Mouse (Mus musculus): Measurements from ENCODE around the gene Olfr639.
"Not testable (repeated sequence)": the region's sequence is repeated elsewhere in the genome, so short reads cannot be mapped to it uniquely, and the experiment has no call there.

Olfr639 gene

DNA sequence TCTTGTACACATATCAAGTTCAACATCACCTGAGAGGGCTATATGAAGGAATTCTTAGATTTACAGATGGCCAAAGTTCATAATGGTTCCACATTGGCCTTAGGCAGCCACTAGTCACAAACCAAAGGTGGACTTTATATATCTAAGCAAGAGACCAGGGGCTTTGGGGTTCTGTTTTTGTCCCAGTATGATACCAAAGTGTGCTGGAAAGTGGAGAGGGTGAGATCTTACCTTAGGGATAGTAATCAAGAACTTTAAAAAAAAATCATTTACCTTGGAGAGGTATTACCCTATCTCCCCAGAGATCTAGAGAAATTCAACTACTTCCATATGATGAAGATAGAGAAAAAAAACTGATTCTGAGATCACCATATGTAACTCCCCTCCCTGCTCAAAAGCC is at the start of gene Olfr639:
Olfr639 (minus strand) TSS at position 101 of the 400 bp plus-strand sequence.
- DNase-seq (ENCODE audit: low read depth, low spot score), result no peak

DNA sequence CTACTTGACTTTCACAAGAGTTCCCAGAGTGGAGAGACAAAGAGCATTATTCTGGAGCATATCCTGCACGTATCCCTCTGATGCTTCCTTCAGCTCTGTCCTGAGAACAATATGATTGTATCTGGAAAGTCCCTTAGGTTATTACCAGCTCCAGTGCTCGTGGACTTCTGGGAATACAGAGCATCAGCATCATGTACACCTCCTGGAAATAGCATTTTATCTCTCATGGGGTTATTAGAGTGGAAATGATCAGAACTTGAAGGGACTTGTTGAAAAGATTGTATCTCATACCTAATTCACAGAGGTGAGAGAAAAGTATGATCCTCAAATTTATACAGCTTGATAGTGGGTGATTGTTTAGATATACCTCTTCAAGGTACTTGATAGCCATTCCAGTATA is 44.2 kb upstream of the Olfr639 start, which contains the start of gene 4930516K23Rik:
4930516K23Rik (minus strand) TSS at position 101 of the 400 bp plus-strand sequence.
- DNase-seq (ENCODE audit: low read depth, low spot score), result no peak

DNA sequence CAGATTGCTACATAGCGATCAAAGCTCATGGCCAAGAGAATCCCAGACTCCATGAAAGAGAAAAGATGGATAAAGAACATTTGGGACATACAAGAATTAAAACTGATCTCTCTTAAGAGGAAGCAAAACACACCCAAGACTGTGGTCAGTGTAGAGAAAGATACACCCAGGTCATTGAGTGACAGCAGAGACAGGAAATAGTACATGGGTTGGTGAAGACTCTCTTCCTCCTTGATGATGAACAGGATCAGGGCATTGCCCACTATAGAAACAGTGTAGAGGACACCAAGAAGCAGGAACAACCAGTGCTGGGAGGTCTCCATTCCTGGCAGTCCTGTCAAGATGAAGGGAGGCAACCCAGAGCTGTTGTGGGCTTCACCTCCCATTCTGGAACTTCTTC is 42.1 kb upstream of the Olfr639 start:
- DNase-seq (ENCODE audit: low read depth, low spot score), result no peak

DNA sequence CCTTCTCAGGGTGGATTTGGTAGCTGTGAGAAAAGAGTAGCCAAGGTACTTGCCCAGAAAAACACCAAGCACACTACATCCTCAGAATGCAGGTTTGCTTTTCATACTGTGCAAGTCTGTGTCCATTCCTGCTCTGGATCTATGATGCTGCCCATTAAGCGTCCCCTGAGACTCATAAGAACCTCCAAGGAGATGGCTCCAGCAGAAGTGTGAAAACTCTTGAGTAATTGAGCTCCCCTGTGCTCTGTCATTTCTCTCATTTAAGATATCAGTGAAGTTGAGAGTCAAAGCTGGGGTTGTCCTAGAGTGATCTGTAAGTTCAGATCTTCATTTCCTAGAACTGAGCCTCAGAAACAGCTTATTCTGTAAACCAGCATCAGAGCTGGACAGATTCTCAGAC is 35.5 kb upstream of the Olfr639 start, which contains the start of gene Olfr642:
Olfr642 (minus strand) TSS at position 101 of the 400 bp plus-strand sequence.
- DNase-seq (ENCODE audit: low read depth, low spot score), result no peak

DNA sequence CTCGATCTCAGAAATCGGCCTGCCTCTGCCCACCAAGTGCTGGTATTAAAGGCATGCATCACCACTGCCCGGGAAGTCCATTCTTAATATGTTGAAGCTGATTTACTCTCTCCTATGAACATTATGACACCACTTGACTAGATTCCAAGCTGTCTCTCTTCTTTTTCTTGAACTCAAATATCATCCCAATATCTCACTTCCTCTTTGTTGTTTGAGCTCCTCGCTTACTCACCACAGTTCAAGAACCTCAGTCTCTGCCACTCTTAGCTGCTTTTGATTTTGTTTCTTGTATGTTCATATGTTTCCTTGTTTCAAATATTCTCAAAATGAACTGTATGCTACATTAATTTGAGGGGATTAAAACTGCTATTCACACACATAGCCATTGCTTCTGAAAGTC is 33.6 kb upstream of the Olfr639 start:
- DNase-seq (ENCODE audit: low read depth, low spot score), result no peak

DNA sequence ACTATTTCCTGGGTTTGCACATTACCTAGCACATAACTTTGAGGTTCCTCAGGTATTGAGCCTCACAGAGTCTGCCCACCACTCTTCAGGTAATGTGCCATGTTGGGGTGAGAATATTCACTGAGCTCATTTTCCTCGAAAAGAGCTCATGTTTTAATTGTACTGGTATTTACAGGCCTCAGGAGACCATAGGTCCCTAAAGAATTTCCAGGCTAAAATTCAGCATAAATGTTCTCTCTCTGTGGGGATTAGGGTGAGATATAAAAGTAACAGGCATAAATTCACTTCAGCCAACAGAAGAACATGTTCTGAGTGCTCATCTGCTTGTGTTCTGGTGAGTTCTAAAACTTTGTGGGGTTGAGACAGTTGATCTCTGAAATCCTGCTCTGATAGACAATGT is 18.0 kb upstream of the Olfr639 start, which contains the start of gene Olfr641:
Olfr641 (plus strand) TSS at position 301 of the 400 bp plus-strand sequence.
- no peak for DNase-seq (ENCODE audit: low read depth, low spot score)

DNA sequence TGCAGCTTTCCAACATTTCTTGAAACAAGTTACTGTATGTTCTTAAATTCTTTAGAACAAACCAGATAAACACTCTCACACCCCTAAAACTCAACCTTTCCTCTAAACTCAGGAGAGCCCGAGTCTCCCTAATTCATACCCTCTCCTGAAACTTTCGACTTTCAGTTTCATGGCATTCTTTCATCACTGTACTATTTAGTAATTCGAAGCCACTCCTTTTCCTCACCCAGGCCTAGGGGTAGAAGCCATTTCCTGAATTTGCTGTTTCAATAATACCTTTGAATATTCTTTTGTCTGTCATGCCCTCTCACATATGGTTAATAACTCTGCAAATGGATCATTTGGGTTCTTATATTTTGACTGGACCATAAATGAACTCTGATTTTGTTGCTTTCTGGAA is 9.9 kb upstream of the Olfr639 start:
- no peak for DNase-seq (ENCODE audit: low read depth, low spot score)

DNA sequence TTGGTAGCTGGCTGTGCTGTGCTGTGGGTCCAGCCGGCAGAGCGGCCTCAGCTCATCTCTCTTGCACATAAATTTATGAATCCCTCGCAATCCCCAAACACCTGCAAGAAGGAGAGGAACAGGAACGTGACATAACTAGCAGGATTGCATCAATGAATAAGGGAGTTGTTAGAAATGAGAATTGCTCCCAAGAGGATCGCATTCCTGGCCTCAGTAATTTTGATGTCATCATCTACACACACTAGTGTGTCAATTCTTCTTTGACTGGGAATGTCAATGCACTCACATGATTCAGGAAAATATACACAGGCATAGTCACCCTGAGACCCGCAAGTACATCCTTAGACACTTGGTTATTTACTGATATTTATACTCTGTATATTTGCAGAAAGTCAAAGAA is 8.4 kb upstream of the Olfr639 start, which contains the start of gene Olfr640:
Olfr640 (minus strand) TSS at position 101 of the 400 bp plus-strand sequence.
- DNase-seq (ENCODE audit: low read depth, low spot score), result no peak

DNA sequence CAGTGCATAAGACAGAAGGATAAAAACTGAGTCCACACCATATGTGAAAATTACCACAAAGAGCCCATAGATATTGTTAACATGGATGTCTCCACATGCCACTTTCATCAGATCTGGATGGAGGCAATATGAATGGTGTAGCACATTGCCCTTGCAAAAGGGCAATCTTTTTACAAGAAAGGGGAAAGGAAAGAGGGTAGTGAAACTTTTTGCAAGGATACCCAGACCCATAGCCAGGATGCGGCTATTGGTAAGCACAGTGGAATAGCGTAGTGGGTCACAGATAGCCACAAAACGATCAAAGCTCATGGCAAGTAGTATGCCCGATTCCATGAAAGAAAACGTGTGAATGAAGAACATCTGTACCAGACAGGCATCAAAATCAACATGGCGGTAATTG is 4.5 kb upstream of the Olfr639 start:
- DNase-seq (ENCODE audit: low read depth, low spot score), result no peak

DNA sequence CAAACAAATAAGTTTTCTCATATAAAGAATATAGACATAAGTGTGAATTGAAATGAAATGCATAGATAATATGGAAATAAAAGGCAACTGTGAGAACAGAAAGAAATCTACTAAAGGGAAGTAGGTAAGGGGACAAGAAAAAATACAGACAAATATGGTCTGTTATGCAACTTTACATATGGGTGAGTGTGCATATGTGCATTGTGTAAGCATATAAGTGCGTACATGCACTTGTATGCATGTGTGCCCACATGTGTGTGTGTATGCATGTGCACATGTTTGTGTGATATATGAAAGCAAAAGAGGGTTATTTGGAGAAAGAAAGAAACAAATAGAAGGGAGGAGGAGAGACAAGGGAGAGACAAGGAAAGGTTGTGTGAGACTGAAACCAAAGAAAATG is 1.9 kb upstream of the Olfr639 start:
- DNase-seq (ENCODE audit: low read depth, low spot score), result no peak

DNA sequence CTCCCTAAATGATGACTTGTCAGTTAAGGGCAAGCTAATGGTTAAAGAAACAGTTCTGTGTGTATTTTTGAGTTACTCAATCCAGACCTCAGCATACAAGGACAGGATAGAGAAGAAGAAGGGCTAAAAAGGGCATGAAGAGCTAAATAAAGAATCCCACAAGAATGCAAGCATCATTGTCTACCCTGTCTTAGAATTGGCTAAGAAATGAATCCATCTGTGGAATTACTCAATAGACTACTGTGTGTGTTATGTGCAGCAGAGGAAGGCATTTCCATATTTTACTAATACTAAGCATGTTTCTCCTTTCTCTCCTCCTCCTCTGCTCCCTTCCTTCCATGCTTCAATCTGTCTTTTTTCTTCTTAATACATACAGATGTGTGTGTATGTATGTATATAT is 18.0 kb downstream of the Olfr639 start:
- DNase-seq (ENCODE audit: low read depth, low spot score), result no peak

DNA sequence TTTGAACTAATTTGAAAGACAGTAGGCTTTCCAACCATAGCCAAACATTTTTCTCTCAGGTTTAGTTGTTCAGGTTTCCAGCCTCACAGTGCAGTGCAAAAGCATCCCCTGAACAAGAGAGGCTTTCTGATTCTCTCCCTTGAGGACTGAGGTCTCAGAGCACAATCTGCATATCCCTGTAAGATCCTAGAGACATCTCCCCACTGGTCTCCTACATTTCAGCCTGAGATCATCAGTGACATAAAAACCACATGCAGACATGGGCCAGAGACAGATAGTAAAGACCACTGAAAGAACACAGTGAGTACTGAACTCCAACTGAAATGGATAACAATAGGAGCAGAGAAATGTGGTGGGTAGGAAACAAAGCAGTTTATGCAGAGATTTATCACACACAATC is 18.7 kb downstream of the Olfr639 start, which contains the start of gene Olfr638:
Olfr638 (plus strand) TSS at position 301 of the 400 bp plus-strand sequence.
- no peak for DNase-seq (ENCODE audit: low read depth, low spot score)

DNA sequence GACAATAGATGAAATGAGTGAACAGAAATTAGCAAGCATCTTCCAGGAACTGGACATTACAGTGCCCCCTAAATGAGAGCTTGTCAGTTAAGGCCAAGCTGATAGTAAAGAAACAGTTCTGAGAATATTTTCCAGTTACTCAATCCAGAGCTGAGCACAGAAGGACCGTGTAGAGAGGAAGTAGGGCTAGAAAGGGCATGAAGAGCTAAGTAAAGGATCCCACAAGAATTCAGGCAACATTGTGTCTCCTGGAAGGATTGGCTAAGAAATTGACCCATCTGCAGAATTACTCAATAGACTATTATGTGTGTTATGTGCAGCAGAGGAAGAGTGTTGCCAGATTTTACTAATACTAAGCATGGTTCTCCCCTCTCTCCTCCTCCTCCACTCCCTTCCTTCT is 45.3 kb downstream of the Olfr639 start:
- DNase-seq (ENCODE audit: low read depth, low spot score), result no peak

DNA sequence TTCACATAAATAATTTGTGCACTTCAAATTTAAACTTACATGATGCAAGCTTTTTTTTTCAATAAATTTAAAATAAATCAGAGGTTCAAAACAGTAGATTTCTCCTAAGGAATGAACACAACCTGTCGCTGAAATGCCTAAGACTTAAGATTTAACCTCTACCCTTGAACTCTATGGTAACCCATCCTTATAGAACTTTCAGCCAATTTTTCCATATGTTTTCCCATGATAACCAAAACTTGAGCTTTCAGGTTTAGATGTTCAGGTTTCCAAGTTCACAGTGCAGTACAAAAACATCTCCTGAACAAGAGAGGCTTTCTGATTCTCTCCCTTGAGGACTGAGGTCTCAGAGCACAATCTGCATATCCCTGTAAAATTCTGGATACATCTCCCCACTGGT is 46.3 kb downstream of the Olfr639 start, which contains the start of gene Olfr635:
Olfr635 (plus strand) TSS at position 301 of the 400 bp plus-strand sequence.
- DNase-seq (ENCODE audit: low read depth, low spot score), result no peak

DNA sequence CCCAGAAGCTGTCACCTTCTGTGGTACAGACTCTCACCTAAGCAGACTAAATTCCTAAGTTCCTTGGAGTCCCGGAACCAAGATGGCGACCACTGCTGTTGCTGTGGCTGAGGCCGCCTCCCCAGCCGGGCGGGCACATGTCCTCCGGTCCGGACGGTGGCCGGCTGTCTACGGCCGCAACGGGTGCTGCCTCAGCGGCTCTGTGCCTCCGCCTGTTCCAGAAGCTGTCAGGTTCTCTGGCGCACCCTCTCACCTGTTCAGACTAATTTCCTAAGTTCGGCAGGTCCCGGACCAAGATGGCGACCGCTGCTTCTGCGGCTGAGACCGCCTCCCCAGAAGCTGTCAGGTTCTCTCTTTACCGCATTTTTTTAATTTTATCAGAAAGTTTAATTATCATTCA is 50.2 kb downstream of the Olfr639 start:
- not testable (repeated sequence) for DNase-seq (ENCODE audit: low read depth, low spot score)

Data from c-Kit-negative CD71-positive TER-119-positive erythroid progenitor cells, embryonic 14.5 days (primary cell).